Mouse (Mus musculus) small intestine, adult 2 months (tissue): ENCODE data around the gene Fgd2.

ENCODE experiments used
- CTCF ChIP-seq: fragments of 200-500 bp; IDR thresholded peaks from 2 replicates; pipeline ENCODE4 v1.5.1; 2012; ENCODE audit warnings: low read depth, mild to moderate bottlenecking, control low read depth, inconsistent platforms, low read length, moderate library complexity, mixed read lengths; ENCODE audit not compliant: insufficient replicate concordance, insufficient read length; ENCODE audit errors: extremely low read depth
- POLR2A ChIP-seq: fragments of 200-500 bp; IDR thresholded peaks from 2 replicates; pipeline ENCODE4 v1.6.1; 2012; ENCODE audit warnings: low read depth, mild to moderate bottlenecking, control low read depth, inconsistent platforms, low read length, moderate library complexity

GRCm38 (mm10) chr17:29397480-29398433 is 37.0 kb downstream of the Fgd2 start:
- 0 out of 2 replicates have a peak, but pooled peaks have one; percentile 9 for TF ChIP-seq CTCF
- no peak for TF ChIP-seq POLR2A
